Comparison of ENCODE assay signal across 19 mouse cellular contexts in the genomic region with DNA sequence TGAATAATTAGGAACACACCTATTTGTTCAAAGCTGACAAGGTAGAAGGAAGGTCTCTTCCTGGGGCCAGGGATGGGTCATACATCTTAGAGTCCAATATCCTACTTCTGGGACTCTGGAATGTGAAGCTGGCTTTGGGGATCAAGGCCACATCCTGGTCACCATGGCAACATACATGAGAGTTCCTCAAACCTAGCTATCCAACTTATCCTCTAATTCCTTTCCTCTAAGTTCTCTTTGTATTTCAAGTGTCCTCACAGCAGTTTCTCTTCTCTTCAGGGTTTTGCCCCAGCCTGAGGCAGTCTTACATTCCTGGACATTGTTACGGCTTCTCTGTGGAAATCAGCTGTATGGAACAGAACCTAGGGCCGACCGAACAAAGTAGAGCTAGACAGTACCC.
DNase-seq lines count a peak whose midpoint lies in the region; ATAC-seq lines count a peak whose summit lies in the region.
"Had no signal": no experiment of that assay in that cellular context is flagged by ENCODE, and none has a peak within 500 bp of the region (broad histone marks: within the 10 kb centered on the region; RNA-seq: fewer than 3 reads in every experiment).

No protein-coding gene starts in this region.

- peak; percentile 72 for DNase-seq in heart, adult 11 months
- DNase-seq in heart, postnatal 14 days: no peak
- no peak for DNase-seq in lung, postnatal 10 days
- DNase-seq in ES-CJ7 (ENCODE audit: low read depth, low spot score) (peak; percentile 3), ZHBTc4 (ENCODE audit: low read depth, low spot score) (peak; percentile 61)
- no peak for DNase-seq in cerebellum, postnatal 36 days
- DNase-seq: adrenal gland, postnatal 10 days; cerebellum, adult 11-12 months; cerebellum, adult 9-10 months; cerebellum, postnatal 25 days; gastrocnemius, postnatal 10 days; heart, postnatal 36 days had no signal

- no peak overlapping the region for H3K9ac ChIP-seq in lung, embryonic 15.5 days
- H3K9ac ChIP-seq: embryonic facial prominence, embryonic 13.5 days; forebrain, embryonic 12.5 days; heart, embryonic 12.5 days; hindbrain, embryonic 15.5 days had no signal

- no peaks in the 10 kb centered on the region for H3K9me3 ChIP-seq in lung, embryonic 15.5 days
- H3K9me3 ChIP-seq: embryonic facial prominence, embryonic 13.5 days; forebrain, embryonic 12.5 days; heart, embryonic 12.5 days; hindbrain, embryonic 15.5 days had no signal

- H3K27ac ChIP-seq in lung, embryonic 15.5 days: peak overlapping the region; percentile 30; the same call in 1 of the 2 replicates
- H3K27ac ChIP-seq: embryonic facial prominence, embryonic 13.5 days; forebrain, embryonic 12.5 days; hindbrain, embryonic 15.5 days had no signal

- intact Hi-C loops in heart, postnatal 14 days (cut with DNase I): loop anchor here (2.0 to 10.0 kb wide), 3 partner anchors 39 to 771 kb away; a partner anchor contains a TSS

- no peak overlapping the region for H3K4me2 ChIP-seq in lung, embryonic 15.5 days
- H3K4me2 ChIP-seq: embryonic facial prominence, embryonic 13.5 days; forebrain, embryonic 12.5 days; heart, embryonic 12.5 days; hindbrain, embryonic 15.5 days had no signal

- ATAC-seq in lung, embryonic 15.5 days (ENCODE audit: borderline replicate concordance, extremely low read depth, low FRiP score, low TSS enrichment): 0 out of 2 replicates have a peak, but pooled peaks have one; percentile 20
- ATAC-seq: forebrain, embryonic 16.5 days had no signal

- peaks cover 19% of the 10 kb centered on the region; the same call in 1 of the 2 replicates for H3K4me1 ChIP-seq in lung, embryonic 15.5 days
- H3K4me1 ChIP-seq: embryonic facial prominence, embryonic 13.5 days; forebrain, embryonic 12.5 days; hindbrain, embryonic 15.5 days had no signal

- H3K4me3 ChIP-seq in lung, embryonic 15.5 days: no peak overlapping the region
- H3K4me3 ChIP-seq: embryonic facial prominence, embryonic 13.5 days; forebrain, embryonic 12.5 days; heart, embryonic 12.5 days; hindbrain, embryonic 15.5 days had no signal

- no peaks in the 10 kb centered on the region for H3K36me3 ChIP-seq in lung, embryonic 15.5 days
- H3K36me3 ChIP-seq: embryonic facial prominence, embryonic 13.5 days; forebrain, embryonic 12.5 days; heart, embryonic 12.5 days; hindbrain, embryonic 15.5 days had no signal

- no peaks in the 10 kb centered on the region for H3K27me3 ChIP-seq in lung, embryonic 15.5 days
- H3K27me3 ChIP-seq: CH12.LX; forebrain, embryonic 12.5 days; hindbrain, embryonic 15.5 days had no signal

- WGBS in lung, embryonic 15.5 days: 47% methylated on average over 3 of the region's 3 CpGs

Comparison
In these comparisons a context has a peak if more than half of its experiments do, and no peak if none do; other contexts are left out.
1. DNase-seq: peak in heart, adult 11 months (single experiment), ES-CJ7 (single experiment) and ZHBTc4 (single experiment); none in heart, postnatal 14 days (0 of 2), lung, postnatal 10 days (single experiment) and cerebellum, postnatal 36 days (0 of 2).